Mouse (Mus musculus) CH12.LX (cell line): ENCODE results near the gene Rfc1.

Experiments
- CTCF ChIP-seq, 2 experiments: IDR thresholded peaks in 1 of 2; conservative IDR thresholded peaks in 1 of 2; 2 replicates each; pipeline ENCODE4 v1.5.1; 2011 to 2012; ENCODE audit warnings: low read depth in 2 of 2, low read length in 2 of 2, improper control_type of control experiment in 1 of 2, inconsistent platforms in 1 of 2, mild to moderate bottlenecking in 1 of 2, moderate library complexity in 1 of 2
- EP300 ChIP-seq: IDR thresholded peaks from 2 replicates; pipeline ENCODE4 v1.6.1; 2011; ENCODE audit warnings: low read length, improper control_type of control experiment
- KAT2A ChIP-seq: IDR thresholded peaks from 2 replicates; pipeline ENCODE4 v1.6.1; 2012; ENCODE audit warnings: low read length, improper control_type of control experiment, inconsistent platforms; ENCODE audit not compliant: insufficient replicate concordance
- MEF2A ChIP-seq: IDR thresholded peaks from 2 replicates; pipeline ENCODE4 v1.6.1; 2014; ENCODE audit warnings: low read depth, mild to moderate bottlenecking, inconsistent platforms, low read length, improper control_type of control experiment, borderline replicate concordance
- MXI1 ChIP-seq: IDR thresholded peaks from 2 replicates; pipeline ENCODE4 v1.6.1; 2011; ENCODE audit warnings: mild to moderate bottlenecking, low read depth, low read length, improper control_type of control experiment
- NELFE ChIP-seq: IDR thresholded peaks from 2 replicates; pipeline ENCODE4 v1.6.1; 2011; ENCODE audit warnings: low read depth, low read length, improper control_type of control experiment
- NRF1 ChIP-seq: IDR thresholded peaks from 2 replicates; pipeline ENCODE4 v1.6.1; 2014; ENCODE audit warnings: low read depth, mild to moderate bottlenecking, inconsistent platforms, low read length, improper control_type of control experiment, moderate library complexity
- POLR2A ChIP-seq: IDR thresholded peaks from 2 replicates; pipeline ENCODE4 v1.6.1; 2011; ENCODE audit warnings: low read depth, mild to moderate bottlenecking, improper control_type of control experiment, low read length
- RCOR1 ChIP-seq: conservative IDR thresholded peaks from 2 replicates; pipeline ENCODE4 v1.6.1; 2012; ENCODE audit warnings: low read depth, mild to moderate bottlenecking, inconsistent platforms, low read length, improper control_type of control experiment
- USF2 ChIP-seq: conservative IDR thresholded peaks from 2 replicates; pipeline ENCODE4 v1.6.1; 2011; ENCODE audit warnings: low read depth, low read length, improper control_type of control experiment
- ZC3H11A ChIP-seq: IDR thresholded peaks from 2 replicates; pipeline ENCODE4 v1.6.1; 2012; ENCODE audit warnings: low read depth, mild to moderate bottlenecking, inconsistent platforms, low read length, improper control_type of control experiment
- ZMIZ1 ChIP-seq: IDR thresholded peaks from 2 replicates; pipeline ENCODE4 v1.6.1; 2012; ENCODE audit warnings: low read depth, mild to moderate bottlenecking, inconsistent platforms, low read length, improper control_type of control experiment

DNA sequence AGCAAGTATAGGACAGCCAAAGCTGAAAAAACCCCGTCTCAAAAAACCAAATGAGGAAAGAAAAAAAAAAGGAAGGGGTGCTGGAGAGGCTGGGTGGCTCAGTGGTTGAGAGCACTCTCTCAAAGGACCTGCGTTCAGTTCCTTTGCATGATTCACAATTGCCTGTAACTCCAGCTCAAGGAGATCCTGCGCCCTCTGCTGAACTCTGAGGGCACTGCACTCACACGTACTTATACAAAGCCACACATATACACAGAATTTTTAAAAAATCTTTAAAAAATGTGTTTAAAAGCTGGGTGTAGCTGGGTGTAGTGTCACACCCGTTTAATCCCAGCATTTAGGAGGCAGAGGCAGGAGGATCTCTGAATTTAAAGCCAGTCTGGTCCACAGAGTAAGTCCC lies 19.5 kb upstream of the Rfc1 start:
- TF ChIP-seq CTCF (conservative IDR thresholded peaks at IDR 0.05 in 1 of 2, IDR thresholded peaks at IDR 0.05 in 1 of 2; ENCODE audit: low read depth in 2 of 2, low read length in 2 of 2) (peak in 1 of 2 experiments; percentile 35; a peak in 2 of 4 replicates), POLR2A (no peak), KAT2A (no peak), EP300 (no peak), MXI1 (no peak), MEF2A (no peak), ZC3H11A (no peak), NRF1 (no peak), RCOR1 (no peak), ZMIZ1 (no peak), USF2 (no peak), NELFE (no peak)
